Mouse (Mus musculus) heart, embryonic 14.5 days (tissue): ENCODE measurements around the gene Ntng2. TPM values are rescaled to one million over a fixed set of nuclear protein-coding genes. Genes with fewer than 3 reads are reported as not detected.

Experiments
- ATAC-seq: fragments of 200-750 bp; cut with Nextera tagmentation; 2 replicates; pipeline ENCODE4 v1.8.0; 2017; ENCODE audit warnings: low read depth, moderate TSS enrichment; ENCODE audit not compliant: insufficient number of reproducible peaks, insufficient read depth, low FRiP score
- H3K27ac ChIP-seq, 2 experiments: fragments of 200-500 bp in 1 of 2; fragments of 300-500 bp in 1 of 2; sonication (generic) in 1 of 2; replicated peaks in 1 of 2; 2 replicates each; pipeline ENCODE4 v1.5.1; 2012 to 2014; ENCODE audit warnings: low read depth in 2 of 2, low read length in 2 of 2, control low read depth in 1 of 2, mild to moderate bottlenecking in 1 of 2, mixed read lengths in 1 of 2; ENCODE audit not compliant: control insufficient read depth in 1 of 2, insufficient read depth in 1 of 2
- H3K27me3 ChIP-seq: fragments of 300-500 bp; sonication (generic); 2 replicates; pipeline ENCODE4 v1.6.1; 2014; ENCODE audit warnings: mild to moderate bottlenecking, low read length, control low read depth; ENCODE audit not compliant: control insufficient read depth, insufficient read depth
- H3K36me3 ChIP-seq: fragments of 300-500 bp; sonication (generic); 2 replicates; pipeline ENCODE4 v1.6.1; 2014; ENCODE audit warnings: mild to moderate bottlenecking, control low read depth, low read length, mixed read lengths; ENCODE audit not compliant: control insufficient read depth, insufficient read depth
- H3K4me1 ChIP-seq, 2 experiments: fragments of 200-500 bp in 1 of 2; fragments of 300-500 bp in 1 of 2; sonication (generic) in 1 of 2; 2 replicates each; pipeline ENCODE4 v1.6.1; 2012 to 2014; ENCODE audit warnings: low read length in 2 of 2, control low read depth in 1 of 2, mixed read lengths in 1 of 2; ENCODE audit not compliant: control insufficient read depth in 2 of 2, insufficient read depth in 2 of 2
- H3K4me2 ChIP-seq: fragments of 300-500 bp; sonication (generic); 2 replicates; pipeline ENCODE4 v1.6.1; 2014; ENCODE audit warnings: mild to moderate bottlenecking, low read length
- H3K4me3 ChIP-seq, 2 experiments: fragments of 200-500 bp in 1 of 2; fragments of 300-500 bp in 1 of 2; sonication (generic) in 1 of 2; 2 replicates each; pipeline ENCODE4 v1.5.1; 2012 to 2014; ENCODE audit warnings: low read length in 2 of 2, mild to moderate bottlenecking in 2 of 2, control low read depth in 1 of 2, low read depth in 1 of 2, moderate library complexity in 1 of 2; ENCODE audit not compliant: control insufficient read depth in 1 of 2, insufficient read depth in 1 of 2
- H3K9ac ChIP-seq: fragments of 300-500 bp; sonication (generic); 2 replicates; pipeline ENCODE4 v1.6.1; 2014; ENCODE audit warnings: mild to moderate bottlenecking, low read length
- H3K9me3 ChIP-seq: fragments of 300-500 bp; sonication (generic); 2 replicates; pipeline ENCODE4 v1.6.1; 2016; ENCODE audit warnings: low read length, control low read depth; ENCODE audit not compliant: control insufficient read depth
- WGBS: fragments of 180-500 bp; shearing (Covaris S2); extraction: QIAGEN DNeasy Blood & Tissue Kit; methylation state at CpG from one replicate; pipeline ENCODE4 v1.1.7; 2014; 5-methylcytosine and 5-hydroxymethylcytosine counted together
- polyA plus RNA-seq: library from polyadenylated mRNA; unstranded; fragments of >200 nt; fragmentation: Nextera tagmentation; extraction: Ambion mirVana; gene quantifications from 2 replicates; pipeline ENCODE4 v1.2.1, GENCODE M21; 2014

Ntng2 gene
- polyA plus RNA-seq, 1 experiment from 2014 or later, result not detected

- ATAC-seq, result no peak
- H3K9me3 ChIP-seq, result no peaks in the 10 kb centered on the region
- peaks cover 60% of the 10 kb centered on the region for H3K27me3 ChIP-seq
- H3K4me3 ChIP-seq, result no peak overlapping the region
- H3K36me3 ChIP-seq, result no peaks in the 10 kb centered on the region
- H3K4me2 ChIP-seq, result no peak overlapping the region
- H3K4me1 ChIP-seq, result peaks cover 5 to 10% of the 10 kb centered on the region in 2 experiments; a peak in 3 of 4 replicates
- no peak overlapping the region for H3K27ac ChIP-seq
- H3K9ac ChIP-seq, result no peak overlapping the region
- 62% methylated on average over 5 of the region's 5 CpGs for WGBS
Measured at GRCm38 (mm10) chr2:29198446-29198845, 54.4 kb downstream of the Ntng2 start.

GRCm38 (mm10) chr2:29196844-29197243, 56.0 kb downstream of the Ntng2 start:
- WGBS, result 61% methylated on average over 12 of the region's 12 CpGs
- no peak overlapping the region for H3K9ac ChIP-seq
- no peak overlapping the region for H3K4me3 ChIP-seq
- ATAC-seq, result no peak
- H3K27me3 ChIP-seq, result peaks cover 49% of the 10 kb centered on the region
- H3K4me2 ChIP-seq, result no peak overlapping the region
- no peaks in the 10 kb centered on the region for H3K36me3 ChIP-seq
- peaks cover 5 to 10% of the 10 kb centered on the region in 2 experiments; a peak in 3 of 4 replicates for H3K4me1 ChIP-seq
- H3K9me3 ChIP-seq, result no peaks in the 10 kb centered on the region
- no peak overlapping the region for H3K27ac ChIP-seq

GRCm38 (mm10) chr2:29194547-29195463, 58.0 kb downstream of the Ntng2 start:
- peaks cover 8 to 14% of the 10 kb centered on the region in 2 experiments; a peak in 3 of 4 replicates for H3K4me1 ChIP-seq
- H3K9ac ChIP-seq, result peak overlapping the region; percentile 56
- H3K27ac ChIP-seq, result no peak overlapping the region
- no peaks in the 10 kb centered on the region for H3K9me3 ChIP-seq
- WGBS, result 2% methylated on average over 56 of the region's 61 CpGs
- no peaks in the 10 kb centered on the region for H3K36me3 ChIP-seq
- H3K27me3 ChIP-seq, result peaks cover 34% of the 10 kb centered on the region
- 0 out of 2 replicates have a peak, but pooled peaks have one; percentile 37 for ATAC-seq
- H3K4me3 ChIP-seq, result peak overlapping the region; percentile 52 to 56
- peak overlapping the region; percentile 97 for H3K4me2 ChIP-seq

- no peak overlapping the region; the same call in 1 of the 2 replicates for H3K9ac ChIP-seq
- peak overlapping the region; percentile 52 to 56 for H3K4me3 ChIP-seq
- WGBS, result 24% methylated on average over 16 of the region's 16 CpGs
- H3K36me3 ChIP-seq, result no peaks in the 10 kb centered on the region
- no peak for ATAC-seq
- H3K27ac ChIP-seq, result no peak overlapping the region
- H3K4me1 ChIP-seq, result peaks cover 8 to 14% of the 10 kb centered on the region in 2 experiments; a peak in 3 of 4 replicates
- H3K27me3 ChIP-seq, result peaks cover 34% of the 10 kb centered on the region
- H3K4me2 ChIP-seq, result peak overlapping the region; percentile 97
- H3K9me3 ChIP-seq, result no peaks in the 10 kb centered on the region
Measured at GRCm38 (mm10) chr2:29193819-29194546, 58.8 kb downstream of the Ntng2 start.

- H3K36me3 ChIP-seq, result no peaks in the 10 kb centered on the region
- ATAC-seq, result no peak
- 82% methylated on average over 8 of the region's 8 CpGs for WGBS
- H3K27ac ChIP-seq, result no peak overlapping the region
- no peaks in the 10 kb centered on the region for H3K9me3 ChIP-seq
- H3K4me3 ChIP-seq, result no peak overlapping the region
- peaks cover 29% of the 10 kb centered on the region for H3K27me3 ChIP-seq
- H3K4me1 ChIP-seq, result peaks cover 8 to 14% of the 10 kb centered on the region in 2 experiments; a peak in 3 of 4 replicates
- H3K9ac ChIP-seq, result no peak overlapping the region
- H3K4me2 ChIP-seq, result no peak overlapping the region
Measured at GRCm38 (mm10) chr2:29192629-29193278, 60.1 kb downstream of the Ntng2 start.

GRCm38 (mm10) chr2:29191216-29192215, 61.3 kb downstream of the Ntng2 start:
- Histone ChIP-seq H3K27ac (no peak overlapping the region), H3K36me3 (no peaks in the 10 kb centered on the region), H3K9ac (no peak overlapping the region), H3K27me3 (peaks cover 20% of the 10 kb centered on the region), H3K4me3 (no peak overlapping the region), H3K4me1 (peaks cover 8 to 14% of the 10 kb centered on the region in 2 experiments; a peak in 3 of 4 replicates), H3K4me2 (no peak overlapping the region), H3K9me3 (no peaks in the 10 kb centered on the region)
- ATAC-seq, result no peak
- 50% methylated on average over 10 of the region's 10 CpGs for WGBS
